Comparison of ENCODE assay signal across 12 mouse cellular contexts in genomic region chr1:126675142-126675541, GRCm38 (mm10).
"Had no signal": no experiment of that assay in that cellular context is flagged by ENCODE, and none has a peak within 500 bp of the region (broad histone marks: within the 10 kb centered on the region; RNA-seq: fewer than 3 reads in every experiment).

No protein-coding gene starts in this region.

- H3K27ac ChIP-seq: layer of hippocampus, adult 2 months; limb, embryonic 12.5 days; liver, embryonic 13.5 days; midbrain, embryonic 15.5 days; neural tube, embryonic 12.5 days; stomach, postnatal 0 days had no signal

- H3K9ac ChIP-seq: limb, embryonic 12.5 days; liver, embryonic 13.5 days; liver, postnatal 0 days; midbrain, embryonic 15.5 days; neural tube, embryonic 12.5 days had no signal

- H3K4me3 ChIP-seq: layer of hippocampus, adult 2 months; limb, embryonic 12.5 days; liver, embryonic 13.5 days; midbrain, embryonic 15.5 days; neural tube, embryonic 12.5 days had no signal

- H3K4me2 ChIP-seq: limb, embryonic 12.5 days; liver, embryonic 13.5 days; midbrain, embryonic 15.5 days; neural tube, embryonic 12.5 days had no signal

- H3K4me1 ChIP-seq: liver, embryonic 13.5 days had no signal

- H3K27me3 ChIP-seq: limb, embryonic 12.5 days; liver, embryonic 13.5 days; midbrain, embryonic 15.5 days; neural tube, embryonic 12.5 days had no signal

- DNase-seq: kidney, adult 18-20 months; kidney, postnatal 10 days; kidney, postnatal 4 days; liver; liver, embryonic 13.5 days; liver, postnatal 0 days; thymus, postnatal 25 days had no signal

- H3K36me3 ChIP-seq: limb, embryonic 12.5 days; liver, embryonic 13.5 days; midbrain, embryonic 15.5 days; neural tube, embryonic 12.5 days had no signal

- ATAC-seq: liver, postnatal 0 days; midbrain, embryonic 15.5 days had no signal

- H3K9me3 ChIP-seq: limb, embryonic 12.5 days; liver, embryonic 13.5 days; midbrain, embryonic 15.5 days; neural tube, embryonic 12.5 days had no signal
